Mouse (Mus musculus): ENCODE measurements around the gene Inf2.

- TF ChIP-seq CTCF (IDR thresholded peaks at IDR 0.05 in 2 of 3, conservative IDR thresholded peaks at IDR 0.05 in 1 of 3; ENCODE audit: control insufficient read depth in 1 of 3, insufficient read depth in 1 of 3, low read depth in 2 of 3, low read length in 3 of 3, poor library complexity in 1 of 3, severe bottlenecking in 1 of 3) (no peak), MXI1 (IDR thresholded peaks at IDR 0.05; ENCODE audit: low read depth, low read length) (no peak), GABPA (IDR thresholded peaks at IDR 0.05; ENCODE audit: low read depth, low read length) (no peak), NELFE (IDR thresholded peaks at IDR 0.05; ENCODE audit: low read depth, low read length) (no peak), RCOR1 (IDR thresholded peaks at IDR 0.05; ENCODE audit: low read depth, low read length) (no peak), USF1 (IDR thresholded peaks at IDR 0.05; ENCODE audit: low read depth, low read length) (no peak), EP300 (IDR thresholded peaks at IDR 0.05; ENCODE audit: low read depth in 1 of 2, low read length in 2 of 2) (no peak), POLR2A (IDR thresholded peaks at IDR 0.05; ENCODE audit: control insufficient read depth in 1 of 2, insufficient read depth in 1 of 2, low read depth in 1 of 2, low read length in 2 of 2, poor library complexity in 1 of 2) (no peak), HCFC1 (IDR thresholded peaks at IDR 0.05; ENCODE audit: low read depth, low read length) (no peak), E2F4 (IDR thresholded peaks at IDR 0.05; ENCODE audit: borderline replicate concordance, low read depth, low read length) (no peak), ZKSCAN1 (IDR thresholded peaks at IDR 0.05; ENCODE audit: low read depth, low read length) (no peak), ZC3H11A (IDR thresholded peaks at IDR 0.05; ENCODE audit: low read depth, low read length) (no peak), MYC (IDR thresholded peaks at IDR 0.05; ENCODE audit: low read depth, low read length) (no peak)
Measured at GRCm38 (mm10) chr12:112584954-112585353, 3.6 kb upstream of the Inf2 start.

Measured in MEL (cell line).